Mouse (Mus musculus) thymus, postnatal 36 days (tissue): ENCODE results near the gene Nrd1.
A peak's percentile ranks its signal among the peaks of the same experiment; 100 is the strongest.

Source experiments
- DNase-seq, 2 experiments: peaks; one replicate each; pipeline ENCODE4 v3.0.0; 2022; ENCODE audit warnings: mixed read lengths in 2 of 2

The Nrd1 gene

GRCm38 (mm10) chr4:108999999-109000950 is at the start of gene Nrd1:
TSS of gene Nrd1 (plus strand) at chr4:109000655.
- DNase-seq: peak; percentile 98 to 99

GRCm38 (mm10) chr4:108951663-108952062 is 48.8 kb upstream of the Nrd1 start:
- no peak for DNase-seq

GRCm38 (mm10) chr4:108959696-108960095 is 40.8 kb upstream of the Nrd1 start:
- no peak for DNase-seq

- DNase-seq: no peak
Observed at GRCm38 (mm10) chr4:108960619-108961460, 39.6 kb upstream of the Nrd1 start.

- no peak for DNase-seq
Observed at GRCm38 (mm10) chr4:108963017-108963416, 37.4 kb upstream of the Nrd1 start.

- DNase-seq: no peak
Observed at GRCm38 (mm10) chr4:108969517-108969916, 30.9 kb upstream of the Nrd1 start.

GRCm38 (mm10) chr4:108971054-108971453 is 29.4 kb upstream of the Nrd1 start:
- DNase-seq: no peak

- DNase-seq: no peak
Observed at GRCm38 (mm10) chr4:108976458-108977071, 23.9 kb upstream of the Nrd1 start.

- no peak for DNase-seq
Observed at GRCm38 (mm10) chr4:108986833-108987472, 13.5 kb upstream of the Nrd1 start.

GRCm38 (mm10) chr4:108987473-108987842 is 13.0 kb upstream of the Nrd1 start:
- no peak for DNase-seq

- DNase-seq: no peak
Observed at GRCm38 (mm10) chr4:108989430-108989829, 11.0 kb upstream of the Nrd1 start.

- no peak for DNase-seq
Observed at GRCm38 (mm10) chr4:108990032-108990431, 10.4 kb upstream of the Nrd1 start.

- DNase-seq: no peak
Observed at GRCm38 (mm10) chr4:108990571-108990970, 9.9 kb upstream of the Nrd1 start.

GRCm38 (mm10) chr4:108991811-108992210 is 8.6 kb upstream of the Nrd1 start:
- DNase-seq: no peak

GRCm38 (mm10) chr4:108992978-108993377 is 7.5 kb upstream of the Nrd1 start:
- DNase-seq: no peak

- no peak for DNase-seq
Observed at GRCm38 (mm10) chr4:109000961-109001360, 506 bp downstream of the Nrd1 start.

GRCm38 (mm10) chr4:109008046-109008445 is 7.6 kb downstream of the Nrd1 start:
- no peak for DNase-seq

- DNase-seq: no peak
Observed at GRCm38 (mm10) chr4:109014091-109014490, 13.6 kb downstream of the Nrd1 start.

- no peak for DNase-seq
Observed at GRCm38 (mm10) chr4:109017441-109017840, 17.0 kb downstream of the Nrd1 start.

GRCm38 (mm10) chr4:109019301-109019700 is 18.8 kb downstream of the Nrd1 start:
- DNase-seq: no peak

- no peak for DNase-seq
Observed at GRCm38 (mm10) chr4:109021976-109022375, 21.5 kb downstream of the Nrd1 start.

GRCm38 (mm10) chr4:109025061-109025460 is 24.6 kb downstream of the Nrd1 start:
- DNase-seq: no peak

GRCm38 (mm10) chr4:109026543-109026942 is 26.1 kb downstream of the Nrd1 start:
- DNase-seq: no peak
